Mouse (Mus musculus) adrenal gland, adult 10 weeks (tissue): ENCODE results near the gene Otp. TPM values are rescaled to one million over a fixed set of nuclear protein-coding genes. Genes with fewer than 3 reads are reported as not detected.

Experiments
- polyA plus RNA-seq: library from polyadenylated mRNA; stranded (reverse); fragments of 350-450 nt; fragmentation: Illumina TruSeq; extraction: RNeasy Lipid Tissue Mini Kit (QIAGEN cat#74804); gene quantifications from one replicate; pipeline ENCODE4 v1.2.3, GENCODE M21; 2014; ENCODE audit warnings: low read depth, low replicate concordance

Otp gene
- polyA plus RNA-seq, result not detected

GRCm38 (mm10) chr13:94875396-94875880 is at the start of gene Otp:
Gene Otp, plus strand, starts transcription at chr13:94875602.

Other genes with a start within 250 kb of the Otp start
- gene Tbca, start 86.7 kb upstream of the Otp start, polyA plus RNA-seq, result 359 TPM
- 27.1 TPM for gene Wdr41, start 100.7 kb downstream of the Otp start, polyA plus RNA-seq